Mouse (Mus musculus): ENCODE measurements around the gene Gm17387. TPM values are rescaled to one million over a fixed set of nuclear protein-coding genes. Genes with fewer than 3 reads are reported as not detected.

The Gm17387 gene
- not detected in 2 replicates for polyA plus RNA-seq (2015; fragmentation: Nextera tagmentation; extraction: Ambion mirVana)

GRCm38 (mm10) chr7:141028831-141029230 lies at the start of gene Gm17387:
Gm17387 (plus strand) TSS chr7:141029131.
- Histone ChIP-seq H3K27ac (no peak within 1 kb of the TSS), H3K36me3 (ENCODE audit: poor library complexity, severe bottlenecking) (no peaks in the 10 kb centered on the region), H3K4me2 (no peak within 1 kb of the TSS), H3K9ac (no peak within 1 kb of the TSS), H3K4me1 (peaks cover 20% of the 10 kb centered on the region), H3K27me3 (no peaks in the 10 kb centered on the region), H3K9me3 (replicated peaks) (no peaks in the 10 kb centered on the region), H3K4me3 (no peak within 1 kb of the TSS)
- no peak for ATAC-seq
- WGBS: 96% methylated on average over 2 of the region's 2 CpGs

GRCm38 (mm10) chr7:140981704-140982103 lies 47.2 kb upstream of the Gm17387 start:
- 95% methylated on average over 8 of the region's 8 CpGs for WGBS

GRCm38 (mm10) chr7:140982971-140983370 lies 46.0 kb upstream of the Gm17387 start:
- Histone ChIP-seq H3K4me1 (no peaks in the 10 kb centered on the region), H3K27me3 (no peaks in the 10 kb centered on the region), H3K4me3 (no peak overlapping the region), H3K27ac (no peak overlapping the region), H3K9ac (no peak overlapping the region), H3K9me3 (replicated peaks) (no peaks in the 10 kb centered on the region), H3K36me3 (ENCODE audit: poor library complexity, severe bottlenecking) (no peaks in the 10 kb centered on the region), H3K4me2 (no peak overlapping the region)
- WGBS: 91% methylated on average over 7 of the region's 7 CpGs
- no peak for ATAC-seq

More at GRCm38 (mm10) chr7:140981704-140982103, 47.2 kb upstream of the Gm17387 start:
- no peaks in the 10 kb centered on the region for H3K27me3 ChIP-seq
- ATAC-seq: no peak
- H3K9me3 ChIP-seq (replicated peaks): no peaks in the 10 kb centered on the region
- no peak overlapping the region for H3K9ac ChIP-seq
- H3K4me2 ChIP-seq: no peak overlapping the region
- no peaks in the 10 kb centered on the region for H3K4me1 ChIP-seq
- no peak overlapping the region for H3K27ac ChIP-seq
- H3K36me3 ChIP-seq (ENCODE audit: poor library complexity, severe bottlenecking): no peaks in the 10 kb centered on the region
- no peak overlapping the region for H3K4me3 ChIP-seq

DNA sequence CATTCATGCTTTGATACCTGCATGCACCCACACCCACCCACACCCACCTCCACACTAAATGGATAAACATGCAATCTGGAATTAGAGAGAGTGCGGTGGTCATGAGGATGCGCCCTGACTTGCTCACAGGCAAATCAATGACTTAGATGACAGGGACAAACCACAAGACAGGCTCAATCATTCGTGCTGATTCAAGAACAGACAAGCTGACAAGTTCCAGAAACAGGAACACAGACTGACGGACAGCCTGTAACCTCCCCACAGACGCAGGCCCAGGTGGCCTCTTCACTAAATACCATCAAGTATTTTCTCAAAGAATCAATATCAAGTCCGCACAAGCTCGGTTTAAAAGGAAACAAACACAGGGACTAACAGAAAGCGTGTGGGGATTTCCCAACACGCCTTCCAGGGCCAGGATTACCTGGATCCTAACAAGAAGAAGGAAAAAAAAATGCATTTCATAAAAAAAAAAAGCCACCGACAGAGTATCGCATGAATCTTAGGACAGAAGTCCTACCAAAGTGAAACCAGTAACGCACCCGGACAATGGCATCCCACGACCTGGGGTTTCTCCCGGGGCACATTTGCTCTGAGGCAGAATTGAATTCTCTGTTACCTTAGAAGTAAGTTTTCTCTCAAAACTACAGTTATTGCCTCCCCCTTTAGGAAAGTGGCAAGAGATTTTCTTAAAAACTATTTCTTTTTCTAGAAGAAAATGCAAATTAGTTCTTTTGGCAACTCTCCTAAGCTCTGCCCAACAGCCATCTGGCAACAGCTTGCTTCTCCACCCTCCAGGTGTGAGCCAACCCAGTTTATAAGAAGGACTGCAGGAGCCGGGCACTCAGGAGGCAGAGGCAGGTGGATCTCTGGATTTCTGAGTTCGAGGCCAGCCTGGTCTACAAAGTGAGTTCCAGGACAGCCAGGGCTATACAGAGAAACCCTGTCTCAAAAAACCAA lies 41.5 kb upstream of the Gm17387 start:
- Histone ChIP-seq H3K27me3 (no peaks in the 10 kb centered on the region), H3K9ac (no peak overlapping the region), H3K27ac (no peak overlapping the region), H3K4me2 (no peak overlapping the region), H3K36me3 (ENCODE audit: poor library complexity, severe bottlenecking) (no peaks in the 10 kb centered on the region), H3K4me3 (no peak overlapping the region), H3K9me3 (replicated peaks) (no peaks in the 10 kb centered on the region), H3K4me1 (no peaks in the 10 kb centered on the region)
- WGBS: 91% methylated on average over 17 of the region's 17 CpGs
- ATAC-seq: no peak

DNA sequence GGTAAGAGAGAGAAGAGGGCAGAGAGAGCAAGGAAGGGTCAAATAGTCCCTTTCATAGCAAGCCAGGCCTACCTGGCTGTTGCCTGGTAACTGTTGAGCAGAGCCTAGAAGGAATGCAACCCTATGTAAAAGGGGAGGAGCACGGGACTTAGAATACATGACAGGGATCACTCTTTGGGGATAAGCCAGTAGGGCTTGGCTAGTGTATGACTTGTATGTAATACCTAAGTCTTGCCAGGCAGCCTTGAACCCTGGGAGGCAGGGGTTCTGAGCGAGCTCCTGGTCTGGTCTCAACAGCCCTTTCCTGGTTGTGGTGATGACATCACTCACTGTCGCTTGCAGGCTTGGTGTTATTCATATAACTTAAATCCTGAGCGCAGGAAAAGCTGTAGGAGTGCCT lies 39.9 kb upstream of the Gm17387 start:
- no peak overlapping the region for H3K27ac ChIP-seq
- H3K4me2 ChIP-seq: no peak overlapping the region
- WGBS: 83% methylated on average over 4 of the region's 4 CpGs

DNA sequence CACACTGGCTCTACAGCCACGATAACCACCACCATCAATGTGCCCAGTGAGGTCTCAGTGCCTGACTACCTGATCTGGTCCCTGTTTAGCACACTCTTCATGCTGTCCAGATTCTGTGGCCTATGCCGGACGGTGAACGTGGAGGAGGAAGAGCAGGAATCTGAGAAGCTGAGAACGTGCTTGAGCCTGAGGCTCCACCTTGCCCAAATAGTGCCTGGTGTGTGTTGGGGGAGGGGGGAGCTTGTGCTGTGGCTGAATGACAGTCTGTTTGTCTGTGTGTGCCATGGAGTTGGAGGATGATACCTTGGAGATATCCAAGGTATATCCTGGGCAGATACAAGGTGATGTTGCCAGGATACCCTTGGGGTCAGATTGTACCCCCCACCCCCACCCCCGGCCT lies 38.7 kb upstream of the Gm17387 start:
- no peaks in the 10 kb centered on the region for H3K36me3 ChIP-seq (ENCODE audit: poor library complexity, severe bottlenecking)
- H3K9me3 ChIP-seq (replicated peaks): no peaks in the 10 kb centered on the region
- 78% methylated on average over 6 of the region's 6 CpGs for WGBS
- H3K9ac ChIP-seq: no peak overlapping the region
- no peak overlapping the region for H3K4me2 ChIP-seq
- H3K27ac ChIP-seq: no peak overlapping the region
- H3K4me3 ChIP-seq: no peak overlapping the region
- H3K27me3 ChIP-seq: no peaks in the 10 kb centered on the region
- no peaks in the 10 kb centered on the region for H3K4me1 ChIP-seq
- no peak for ATAC-seq

More for the DNA sequence above, 39.9 kb upstream of the Gm17387 start:
- no peaks in the 10 kb centered on the region for H3K9me3 ChIP-seq (replicated peaks)
- H3K27me3 ChIP-seq: no peaks in the 10 kb centered on the region
- no peak overlapping the region for H3K9ac ChIP-seq
- H3K4me3 ChIP-seq: no peak overlapping the region
- no peaks in the 10 kb centered on the region for H3K36me3 ChIP-seq (ENCODE audit: poor library complexity, severe bottlenecking)
- ATAC-seq: no peak
- H3K4me1 ChIP-seq: no peaks in the 10 kb centered on the region

DNA sequence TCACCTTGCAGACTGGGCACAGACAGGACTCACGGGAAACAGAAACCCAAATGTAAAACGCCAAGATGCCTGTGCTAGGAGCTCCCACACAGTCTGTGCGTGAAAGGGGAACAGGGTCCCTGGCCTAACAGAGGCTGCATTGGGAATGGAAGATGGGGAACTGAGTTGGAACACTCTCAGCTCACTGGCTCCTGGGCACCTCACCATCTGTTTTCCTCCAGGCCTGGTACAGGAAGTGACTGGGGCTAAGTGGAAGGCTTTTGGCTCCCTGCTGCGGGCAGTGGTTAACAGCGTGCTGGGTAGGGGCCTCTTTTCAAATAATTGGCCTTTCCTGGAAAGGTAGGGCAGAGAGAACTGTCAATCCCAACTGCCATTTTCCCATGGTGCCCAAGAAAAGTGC lies 38.3 kb upstream of the Gm17387 start:
- no peak overlapping the region for H3K4me3 ChIP-seq
- H3K27ac ChIP-seq: no peak overlapping the region
- H3K9me3 ChIP-seq (replicated peaks): no peaks in the 10 kb centered on the region
- H3K4me1 ChIP-seq: no peaks in the 10 kb centered on the region
- H3K36me3 ChIP-seq (ENCODE audit: poor library complexity, severe bottlenecking): no peaks in the 10 kb centered on the region
- H3K27me3 ChIP-seq: no peaks in the 10 kb centered on the region
- WGBS: 74% methylated on average over 5 of the region's 5 CpGs
- no peak overlapping the region for H3K4me2 ChIP-seq
- H3K9ac ChIP-seq: no peak overlapping the region
- no peak for ATAC-seq

- Histone ChIP-seq H3K27ac (no peak overlapping the region), H3K27me3 (no peaks in the 10 kb centered on the region), H3K9me3 (replicated peaks) (no peaks in the 10 kb centered on the region), H3K4me1 (no peaks in the 10 kb centered on the region), H3K4me3 (no peak overlapping the region), H3K36me3 (ENCODE audit: poor library complexity, severe bottlenecking) (no peaks in the 10 kb centered on the region), H3K9ac (no peak overlapping the region), H3K4me2 (no peak overlapping the region)
- no peak for ATAC-seq
- 89% methylated on average over 14 of the region's 14 CpGs for WGBS
Observed at GRCm38 (mm10) chr7:140991117-140991689, 37.7 kb upstream of the Gm17387 start.

DNA sequence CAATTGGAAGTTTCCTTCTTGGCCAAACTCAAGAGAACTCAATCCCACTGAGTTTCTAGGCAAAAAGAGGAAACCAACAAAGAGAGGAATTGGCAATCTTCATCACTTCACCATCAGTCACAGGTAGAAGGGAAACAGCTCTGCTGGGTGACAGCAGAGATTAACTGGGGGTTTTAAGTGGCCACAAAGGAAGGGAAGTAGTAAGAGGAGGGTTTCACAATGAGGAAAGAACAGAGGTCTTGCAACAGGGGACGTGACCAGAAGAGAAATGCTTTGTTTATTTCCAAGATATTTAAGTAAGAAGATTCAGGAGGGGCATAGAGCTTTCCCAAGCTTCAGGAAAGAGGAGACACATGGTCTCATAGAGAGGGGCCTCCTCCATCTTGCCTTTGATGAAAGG lies 31.1 kb upstream of the Gm17387 start:
- Histone ChIP-seq H3K27me3 (no peaks in the 10 kb centered on the region), H3K4me2 (no peak overlapping the region), H3K27ac (no peak overlapping the region), H3K36me3 (ENCODE audit: poor library complexity, severe bottlenecking) (no peaks in the 10 kb centered on the region), H3K4me3 (no peak overlapping the region), H3K4me1 (no peaks in the 10 kb centered on the region), H3K9ac (no peak overlapping the region), H3K9me3 (replicated peaks) (no peaks in the 10 kb centered on the region)
- ATAC-seq: no peak
- WGBS: 57% methylated on average over 1 of the region's 1 CpGs

DNA sequence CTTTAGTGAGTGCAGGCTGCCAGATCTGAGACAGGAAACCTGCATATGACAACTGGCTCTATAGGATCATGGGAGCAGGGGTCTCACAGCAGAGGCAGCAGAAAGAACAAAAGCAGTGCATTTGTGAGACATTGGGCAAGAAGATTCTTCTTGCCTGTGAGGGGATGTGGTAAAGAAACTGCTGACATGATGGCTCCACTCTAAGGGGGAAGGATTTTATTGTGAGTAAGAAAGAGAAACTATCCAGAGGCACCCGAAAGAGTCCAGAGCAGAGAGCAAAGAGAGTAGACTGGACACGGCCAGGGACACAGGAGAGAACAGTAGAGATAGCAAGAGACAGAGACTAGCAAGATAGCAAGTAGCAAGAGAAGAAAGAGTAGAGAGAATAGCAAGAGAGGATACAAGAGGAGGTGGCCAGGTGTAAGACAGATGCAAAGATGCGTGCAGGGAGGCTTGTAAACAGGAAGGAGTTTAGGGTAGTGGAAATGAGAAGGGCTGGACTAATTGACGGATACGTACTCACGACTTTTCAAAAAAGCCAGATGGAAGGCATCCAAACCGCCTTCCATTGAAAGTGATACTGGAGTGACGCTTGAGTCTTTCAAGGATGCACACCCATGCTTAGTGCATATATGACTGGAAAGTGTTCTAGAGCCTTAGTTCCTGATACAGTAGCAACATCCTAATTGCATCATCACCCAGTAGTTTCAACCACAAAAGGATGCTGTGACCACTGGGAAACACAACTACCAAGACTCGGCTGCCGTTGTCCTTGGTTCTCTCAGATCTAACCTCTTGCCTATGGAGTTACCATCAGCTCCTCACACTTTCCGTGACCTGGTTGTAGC lies 29.9 kb upstream of the Gm17387 start:
- no peak overlapping the region for H3K4me2 ChIP-seq
- no peak overlapping the region for H3K4me3 ChIP-seq
- H3K27me3 ChIP-seq: no peaks in the 10 kb centered on the region
- no peak overlapping the region for H3K9ac ChIP-seq
- H3K4me1 ChIP-seq: no peaks in the 10 kb centered on the region
- no peaks in the 10 kb centered on the region for H3K9me3 ChIP-seq (replicated peaks)
- ATAC-seq: no peak
- no peaks in the 10 kb centered on the region for H3K36me3 ChIP-seq (ENCODE audit: poor library complexity, severe bottlenecking)
- no peak overlapping the region for H3K27ac ChIP-seq
- 91% methylated on average over 11 of the region's 11 CpGs for WGBS

- H3K27me3 ChIP-seq: no peaks in the 10 kb centered on the region
Observed at GRCm38 (mm10) chr7:141000881-141001708, 27.8 kb upstream of the Gm17387 start.

More at GRCm38 (mm10) chr7:141000881-141001708, 27.8 kb upstream of the Gm17387 start:
- Histone ChIP-seq H3K36me3 (ENCODE audit: poor library complexity, severe bottlenecking) (no peaks in the 10 kb centered on the region), H3K27ac (no peak overlapping the region), H3K4me1 (no peaks in the 10 kb centered on the region), H3K9me3 (replicated peaks) (no peaks in the 10 kb centered on the region), H3K4me2 (no peak overlapping the region), H3K9ac (no peak overlapping the region), H3K4me3 (no peak overlapping the region)
- WGBS: 79% methylated on average over 15 of the region's 15 CpGs
- ATAC-seq: no peak
